Mouse (Mus musculus) stomach, embryonic 15.5 days (tissue): Measurements from ENCODE around the gene Nfyb. TPM values are rescaled to one million over a fixed set of nuclear protein-coding genes. Genes with fewer than 3 reads are reported as not detected.

ENCODE experiments used
- ATAC-seq: fragments of 200-750 bp; cut with Nextera tagmentation; 2 replicates; pipeline ENCODE4 v1.8.0; 2017; ENCODE audit warnings: low read depth, moderate number of reproducible peaks, moderate TSS enrichment; ENCODE audit not compliant: insufficient read depth, low FRiP score
- H3K27ac ChIP-seq: fragments of 300-500 bp; sonication (generic); 2 replicates; pipeline ENCODE4 v1.5.1; 2015; ENCODE audit warnings: mild to moderate bottlenecking, inconsistent platforms
- H3K27me3 ChIP-seq: fragments of 300-500 bp; sonication (generic); replicated peaks from 2 replicates; pipeline ENCODE4 v1.6.1; 2015; ENCODE audit warnings: inconsistent platforms
- H3K36me3 ChIP-seq: fragments of 300-500 bp; sonication (generic); 2 replicates; pipeline ENCODE4 v1.6.1; 2015; ENCODE audit warnings: inconsistent platforms
- H3K4me1 ChIP-seq: fragments of 300-500 bp; sonication (generic); 2 replicates; pipeline ENCODE4 v1.6.1; 2015; ENCODE audit warnings: inconsistent platforms
- H3K4me2 ChIP-seq: fragments of 300-500 bp; sonication (generic); 2 replicates; pipeline ENCODE4 v1.6.1; 2015; ENCODE audit warnings: mild to moderate bottlenecking, inconsistent platforms
- H3K4me3 ChIP-seq: fragments of 300-500 bp; sonication (generic); replicated peaks from 2 replicates; pipeline ENCODE4 v1.5.1; 2015; ENCODE audit warnings: inconsistent platforms
- H3K9ac ChIP-seq: fragments of 300-500 bp; sonication (generic); 2 replicates; pipeline ENCODE4 v1.6.1; 2015; ENCODE audit warnings: inconsistent platforms
- H3K9me3 ChIP-seq: fragments of 300-500 bp; sonication (generic); 2 replicates; pipeline ENCODE4 v1.6.1; 2016; ENCODE audit warnings: inconsistent platforms
- WGBS: fragments of 180-500 bp; shearing (Covaris S2); methylation state at CpG from one replicate; pipeline ENCODE4 v1.1.7; 2015; 5-methylcytosine and 5-hydroxymethylcytosine counted together
- polyA plus RNA-seq: library from polyadenylated mRNA; unstranded; fragments of >200 nt; fragmentation: Nextera tagmentation; extraction: Ambion mirVana; gene quantifications from 2 replicates; pipeline ENCODE4 v1.2.1, GENCODE M21; 2015

Nfyb gene
- 46.0 and 47.7 TPM in 2 replicates for polyA plus RNA-seq

DNA sequence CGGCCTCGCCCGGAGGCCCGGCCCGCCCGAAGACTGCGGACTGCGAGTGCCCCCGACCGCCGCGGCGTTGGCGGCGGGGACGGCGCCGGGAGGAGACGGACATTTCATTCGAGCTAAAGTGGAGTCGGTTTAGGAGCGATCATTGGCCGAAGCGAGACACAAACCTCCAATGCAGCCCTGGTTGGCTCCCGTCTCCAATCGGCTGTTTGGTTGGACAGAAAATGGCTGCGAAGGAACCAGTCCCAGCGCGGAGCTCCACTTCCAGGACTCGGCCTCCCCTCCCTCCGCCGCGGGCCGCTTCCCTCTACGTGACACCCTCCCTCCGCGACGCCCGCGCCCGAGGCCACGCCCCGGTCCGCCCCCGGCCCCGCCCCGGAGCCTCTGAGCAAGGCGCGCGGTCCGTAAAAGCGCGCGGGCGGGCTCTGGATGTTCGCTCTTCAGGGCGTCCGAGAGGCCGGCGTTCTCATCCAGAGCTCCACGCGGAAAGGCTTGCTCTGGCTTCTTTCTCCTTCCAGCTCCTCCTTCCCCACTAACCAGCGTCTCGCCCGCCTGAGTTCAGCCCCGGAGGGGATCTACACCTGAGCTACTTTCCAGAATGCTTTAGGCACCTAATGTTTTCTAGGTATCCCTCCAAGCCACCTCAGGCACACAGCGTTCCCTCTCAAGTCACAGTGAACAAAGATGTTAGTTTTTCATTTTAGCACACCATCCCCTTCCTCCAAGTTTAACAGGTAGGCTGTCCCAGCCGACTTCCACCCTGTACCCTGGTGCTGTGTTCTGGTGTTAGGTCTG lies at the start of gene Nfyb:
Gene Nfyb (minus strand): TSS at position 305 of the 792 bp plus-strand sequence.
- no peaks in the 10 kb centered on the region for H3K9me3 ChIP-seq
- peak within 1 kb of the TSS; percentile 91 for H3K4me3 ChIP-seq
- H3K4me2 ChIP-seq: peak within 1 kb of the TSS; percentile 80
- H3K36me3 ChIP-seq: peaks cover 12% of the 10 kb centered on the region; the same call in 1 of the 2 replicates
- WGBS: 1% methylated on average over 67 of the region's 68 CpGs
- H3K27me3 ChIP-seq: no peaks in the 10 kb centered on the region
- peak within 1 kb of the TSS; percentile 99 for H3K27ac ChIP-seq
- H3K9ac ChIP-seq: peak within 1 kb of the TSS; percentile 96
- peaks cover 20% of the 10 kb centered on the region; the same call in 1 of the 2 replicates for H3K4me1 ChIP-seq
- ATAC-seq: peak; percentile 97

DNA sequence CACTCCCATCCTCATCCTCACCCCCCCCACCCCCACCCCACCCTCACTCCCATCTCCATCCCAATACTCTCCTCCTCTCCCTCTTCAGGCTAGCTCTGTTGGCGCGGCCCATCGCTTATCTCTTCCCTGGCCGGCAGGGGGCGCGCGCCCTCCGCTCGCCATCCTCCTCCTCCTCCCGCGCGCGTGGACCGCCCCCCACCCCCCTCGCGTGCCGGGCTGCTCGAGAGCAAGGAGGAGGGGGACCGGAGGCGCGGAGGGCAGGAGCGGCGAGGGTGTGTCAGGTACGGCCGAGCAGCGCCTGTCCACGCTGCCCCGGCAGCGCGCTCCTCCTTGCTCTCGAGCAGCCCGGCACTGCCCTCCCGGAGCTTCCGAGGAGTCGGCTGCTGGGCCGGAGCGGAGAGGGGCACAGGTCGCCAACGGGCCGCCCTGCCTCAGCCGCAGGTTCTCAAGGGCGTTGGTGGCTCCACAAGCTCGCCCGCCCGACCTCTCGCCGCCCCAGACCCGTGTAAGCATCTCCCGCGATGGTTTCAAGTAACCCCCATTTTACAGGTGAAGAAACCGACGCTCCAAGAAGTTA lies 48.0 kb upstream of the Nfyb start:
- Histone ChIP-seq H3K27ac (no peak overlapping the region), H3K9me3 (no peaks in the 10 kb centered on the region), H3K36me3 (no peaks in the 10 kb centered on the region), H3K27me3 (no peaks in the 10 kb centered on the region), H3K4me2 (peak overlapping the region; percentile 84), H3K4me3 (peak overlapping the region; percentile 52), H3K4me1 (peaks cover 7% of the 10 kb centered on the region; the same call in 1 of the 2 replicates), H3K9ac (peak overlapping the region; percentile 31; the same call in 1 of the 2 replicates)
- ATAC-seq: peak; percentile 57
- WGBS: 4% methylated on average over 47 of the region's 52 CpGs

DNA sequence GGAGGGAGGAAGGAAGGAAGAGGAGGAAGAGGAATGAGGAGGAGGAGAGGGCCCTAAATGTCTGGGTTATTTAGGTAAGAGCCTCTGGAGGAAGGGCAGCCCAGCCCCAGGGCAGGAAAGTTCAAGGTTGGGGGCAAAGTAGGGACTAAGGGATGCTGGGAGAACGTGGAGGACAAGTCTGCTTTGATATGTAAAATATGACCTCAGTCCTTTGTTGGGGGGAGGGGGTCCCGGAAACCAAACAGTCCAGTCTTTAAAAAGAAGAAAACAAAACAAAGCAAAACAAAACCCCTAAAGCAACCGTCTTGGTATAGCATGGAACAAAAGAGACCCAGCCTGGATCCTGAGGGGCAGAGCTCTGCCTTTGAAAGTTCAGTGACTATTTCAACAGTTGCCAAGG lies 45.4 kb upstream of the Nfyb start:
- H3K9me3 ChIP-seq: no peaks in the 10 kb centered on the region
- H3K27me3 ChIP-seq: no peaks in the 10 kb centered on the region
- no peak overlapping the region for H3K27ac ChIP-seq
- ATAC-seq: no peak
- no peak overlapping the region for H3K4me2 ChIP-seq
- no peaks in the 10 kb centered on the region for H3K36me3 ChIP-seq
- 29% methylated on average over 3 of the region's 3 CpGs for WGBS
- peaks cover 4% of the 10 kb centered on the region; the same call in 1 of the 2 replicates for H3K4me1 ChIP-seq
- no peak overlapping the region for H3K4me3 ChIP-seq
- no peak overlapping the region for H3K9ac ChIP-seq

DNA sequence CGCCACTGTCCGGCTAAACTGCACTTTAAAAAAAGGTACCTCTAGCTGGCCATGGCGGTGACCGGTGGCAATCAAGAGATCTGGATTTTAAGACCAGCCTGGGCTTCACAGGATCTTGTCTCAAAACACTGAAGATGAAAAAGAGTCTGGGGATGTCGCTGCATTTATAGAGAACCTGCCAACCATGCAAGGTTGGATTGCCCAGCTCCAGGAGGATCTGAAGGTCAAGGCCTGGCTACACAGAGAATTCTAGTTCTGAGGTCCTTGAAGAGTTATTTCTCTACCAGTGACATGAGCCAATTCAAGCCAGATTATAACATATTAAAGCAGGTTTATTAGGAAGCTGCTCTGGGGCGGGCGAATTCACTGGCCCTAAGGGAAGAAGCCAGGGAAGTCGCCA lies 44.9 kb upstream of the Nfyb start:
- Histone ChIP-seq H3K4me3 (no peak overlapping the region), H3K27me3 (no peaks in the 10 kb centered on the region), H3K4me2 (no peak overlapping the region), H3K9ac (no peak overlapping the region), H3K36me3 (no peaks in the 10 kb centered on the region), H3K4me1 (no peaks in the 10 kb centered on the region), H3K27ac (no peak overlapping the region), H3K9me3 (no peaks in the 10 kb centered on the region)
- 89% methylated on average over 8 of the region's 8 CpGs for WGBS
- ATAC-seq: no peak

DNA sequence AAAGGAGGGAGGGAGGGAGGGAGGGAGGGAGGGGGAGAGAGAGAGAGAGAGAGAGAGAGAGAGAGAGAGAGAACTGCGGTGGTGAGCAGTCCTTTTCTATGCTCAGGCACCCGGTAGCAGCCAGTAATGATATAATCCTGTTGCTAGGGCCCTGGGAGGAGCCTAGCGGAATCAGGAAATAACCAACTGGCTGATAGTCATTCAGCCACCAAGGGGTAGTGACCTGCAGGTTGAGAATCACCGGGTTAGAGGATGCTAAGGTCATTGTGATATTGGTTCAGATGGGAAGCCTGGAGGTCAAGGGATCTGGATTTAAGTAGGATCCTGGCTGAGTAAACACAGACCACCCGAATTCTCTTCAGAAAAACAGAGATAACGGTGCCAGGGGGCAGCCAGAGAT lies 44.2 kb upstream of the Nfyb start:
- no peak for ATAC-seq
- Histone ChIP-seq H3K27ac (no peak overlapping the region), H3K36me3 (no peaks in the 10 kb centered on the region), H3K4me2 (no peak overlapping the region), H3K4me1 (no peaks in the 10 kb centered on the region), H3K9me3 (no peaks in the 10 kb centered on the region), H3K27me3 (no peaks in the 10 kb centered on the region), H3K4me3 (no peak overlapping the region), H3K9ac (no peak overlapping the region)
- WGBS: 44% methylated on average over 5 of the region's 6 CpGs

DNA sequence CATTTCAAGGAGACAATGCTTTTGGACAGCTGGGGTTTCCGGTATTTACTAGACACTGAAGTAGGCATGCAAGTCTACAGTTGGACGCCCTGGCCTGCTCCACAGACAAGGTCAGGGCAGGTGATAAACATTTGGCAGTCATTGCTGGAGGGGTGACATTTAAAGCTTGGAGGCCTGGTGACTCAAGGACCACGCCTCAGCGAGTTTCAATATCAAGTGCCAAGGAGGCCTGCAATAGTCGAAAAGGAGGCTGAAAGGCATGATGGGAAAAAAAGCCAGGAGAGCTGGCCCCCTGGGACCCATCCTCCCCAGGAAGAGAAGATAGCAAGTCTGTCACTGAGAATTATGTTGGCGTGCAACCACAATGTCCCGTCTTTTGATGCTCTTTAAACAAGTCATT lies 43.3 kb upstream of the Nfyb start:
- ATAC-seq: no peak
- Histone ChIP-seq H3K27me3 (no peaks in the 10 kb centered on the region), H3K4me1 (no peaks in the 10 kb centered on the region), H3K27ac (no peak overlapping the region), H3K4me3 (no peak overlapping the region), H3K9ac (no peak overlapping the region), H3K9me3 (no peaks in the 10 kb centered on the region), H3K36me3 (no peaks in the 10 kb centered on the region), H3K4me2 (no peak overlapping the region)
- 66% methylated on average over 7 of the region's 7 CpGs for WGBS

DNA sequence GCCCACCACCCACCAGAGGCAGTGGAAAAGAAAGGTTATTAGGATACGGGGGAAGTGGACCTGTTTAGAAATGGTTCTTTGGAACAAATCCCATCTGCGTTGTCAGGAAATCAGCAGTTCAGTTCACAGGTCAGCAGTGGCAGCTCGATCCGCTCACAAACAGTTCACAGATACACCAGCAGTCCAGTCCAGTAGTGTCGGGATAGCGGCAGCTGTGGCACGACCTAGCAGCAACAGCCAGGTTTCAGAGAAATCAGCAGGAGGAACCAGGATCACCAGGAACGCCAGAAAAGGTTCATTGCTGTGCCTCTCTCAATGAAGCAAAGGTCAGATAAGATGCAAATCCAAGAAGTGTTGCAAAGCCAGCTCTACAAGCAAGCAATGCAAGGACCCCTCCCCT lies 42.5 kb upstream of the Nfyb start:
- H3K9me3 ChIP-seq: no peaks in the 10 kb centered on the region
- no peak overlapping the region for H3K9ac ChIP-seq
- no peaks in the 10 kb centered on the region for H3K36me3 ChIP-seq
- H3K27ac ChIP-seq: no peak overlapping the region
- H3K4me3 ChIP-seq: no peak overlapping the region
- no peak overlapping the region for H3K4me2 ChIP-seq
- ATAC-seq: no peak
- H3K27me3 ChIP-seq: no peaks in the 10 kb centered on the region
- no peaks in the 10 kb centered on the region for H3K4me1 ChIP-seq
- WGBS: 59% methylated on average over 8 of the region's 8 CpGs

DNA sequence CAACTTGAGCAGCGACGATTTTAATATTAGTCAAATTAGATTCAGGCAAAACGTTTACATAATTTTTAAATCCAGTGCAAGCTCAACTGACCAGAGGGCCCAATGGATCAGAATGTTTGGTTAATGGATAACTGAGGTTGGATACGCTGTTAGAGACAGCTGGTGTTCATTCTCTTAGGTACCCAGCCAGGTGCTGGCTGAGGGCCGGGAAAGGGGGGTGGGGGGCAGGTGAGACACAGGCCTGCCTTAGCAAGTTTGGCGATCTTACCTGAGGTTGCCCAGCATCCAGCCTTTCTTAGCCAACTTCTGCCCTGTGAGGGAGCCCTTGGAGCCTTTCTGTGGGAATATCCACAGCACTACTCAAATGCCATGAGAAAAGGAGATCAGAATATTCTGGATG lies 41.2 kb upstream of the Nfyb start:
- H3K4me3 ChIP-seq: no peak overlapping the region
- H3K27me3 ChIP-seq: no peaks in the 10 kb centered on the region
- H3K4me1 ChIP-seq: no peaks in the 10 kb centered on the region
- no peak overlapping the region for H3K9ac ChIP-seq
- H3K27ac ChIP-seq: peak overlapping the region; percentile 63
- 50% methylated on average over 6 of the region's 6 CpGs for WGBS
- no peaks in the 10 kb centered on the region for H3K36me3 ChIP-seq
- ATAC-seq: peak; percentile 75; the same call in 1 of the 2 replicates
- no peak overlapping the region for H3K4me2 ChIP-seq
- no peaks in the 10 kb centered on the region for H3K9me3 ChIP-seq

DNA sequence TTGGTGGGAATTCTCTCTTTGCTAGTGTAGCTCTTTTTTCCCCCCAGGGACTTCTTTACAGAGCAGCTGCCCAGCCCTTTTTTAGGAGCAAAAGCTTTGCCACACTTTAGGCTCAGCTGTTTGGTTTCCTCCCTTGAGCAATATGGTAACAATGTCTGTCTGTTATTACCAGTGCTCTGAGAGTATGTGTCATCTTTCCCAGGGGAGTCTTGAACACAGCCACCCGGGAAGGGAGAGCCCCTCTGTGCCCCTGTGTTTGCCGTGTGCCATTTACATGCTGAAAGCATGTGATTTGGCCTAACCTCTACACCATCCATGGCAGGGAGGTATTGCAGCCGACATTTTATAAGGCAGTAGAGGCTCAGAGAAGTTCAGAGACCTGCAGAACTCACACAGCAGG lies 40.5 kb upstream of the Nfyb start:
- Histone ChIP-seq H3K9me3 (no peaks in the 10 kb centered on the region), H3K9ac (no peak overlapping the region), H3K36me3 (no peaks in the 10 kb centered on the region), H3K4me3 (no peak overlapping the region), H3K4me1 (no peaks in the 10 kb centered on the region), H3K27ac (peak overlapping the region; percentile 63), H3K27me3 (no peaks in the 10 kb centered on the region), H3K4me2 (no peak overlapping the region)
- WGBS: 56% methylated on average over 3 of the region's 3 CpGs
- ATAC-seq: no peak

DNA sequence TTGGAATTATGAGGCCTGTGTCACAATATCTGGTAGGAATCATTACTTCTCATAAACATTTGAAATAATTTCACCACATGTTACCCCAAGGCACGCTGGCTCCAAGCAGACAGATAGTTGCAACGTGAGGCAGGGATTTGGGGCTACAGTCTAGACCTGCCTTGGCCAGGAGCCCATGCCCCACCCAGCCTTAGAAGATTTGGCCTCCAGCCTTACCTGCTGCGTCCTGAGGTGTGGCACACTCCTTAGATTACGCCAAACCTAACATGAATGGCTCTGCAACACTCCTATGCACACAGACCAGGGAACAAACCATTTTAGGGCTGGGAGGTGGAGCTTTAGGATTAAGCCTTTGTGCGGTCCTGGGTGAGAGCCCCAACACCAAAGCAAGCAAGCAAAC lies 36.1 kb upstream of the Nfyb start:
- Histone ChIP-seq H3K36me3 (no peaks in the 10 kb centered on the region), H3K9ac (no peak overlapping the region), H3K27ac (no peak overlapping the region), H3K4me2 (no peak overlapping the region), H3K27me3 (no peaks in the 10 kb centered on the region), H3K9me3 (no peaks in the 10 kb centered on the region), H3K4me1 (peaks cover 13% of the 10 kb centered on the region; the same call in 1 of the 2 replicates), H3K4me3 (no peak overlapping the region)
- WGBS: 67% methylated on average over 5 of the region's 5 CpGs
- ATAC-seq: no peak

DNA sequence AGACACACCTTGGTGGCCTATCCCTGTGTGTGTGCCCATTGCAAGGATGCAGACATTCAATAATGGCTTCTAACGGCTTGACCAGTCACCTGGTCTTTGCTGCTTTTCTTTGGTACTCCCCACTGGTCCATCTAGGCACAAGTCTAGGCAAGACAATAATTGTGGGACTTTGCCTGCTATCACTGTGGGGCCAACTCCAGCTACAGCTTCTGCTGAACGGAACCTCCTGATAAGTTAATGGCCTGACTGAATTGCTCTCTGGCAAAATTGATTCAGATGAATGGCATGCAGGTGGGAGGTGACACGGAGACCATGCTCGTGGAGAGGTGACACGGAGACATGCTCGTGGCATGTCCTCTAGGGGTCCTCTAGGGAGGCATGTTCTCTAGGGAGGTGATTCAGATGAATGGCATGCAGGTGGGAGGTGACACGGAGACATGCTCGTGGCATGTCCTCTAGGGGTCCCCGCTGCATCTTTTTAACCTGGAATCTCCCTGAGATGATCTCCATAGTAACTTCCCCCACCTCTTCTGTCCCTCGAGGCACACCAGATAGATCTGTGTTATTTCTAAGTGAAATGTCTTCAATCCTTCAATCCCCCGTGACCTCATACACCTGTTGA lies 34.5 kb upstream of the Nfyb start:
- Histone ChIP-seq H3K27me3 (no peaks in the 10 kb centered on the region), H3K27ac (no peak overlapping the region), H3K36me3 (no peaks in the 10 kb centered on the region), H3K4me3 (no peak overlapping the region), H3K9me3 (no peaks in the 10 kb centered on the region), H3K4me1 (peaks cover 16% of the 10 kb centered on the region; the same call in 1 of the 2 replicates), H3K4me2 (no peak overlapping the region), H3K9ac (no peak overlapping the region)
- WGBS: 42% methylated on average over 11 of the region's 11 CpGs
- 0 out of 2 replicates have a peak, but pooled peaks have one; percentile 45 for ATAC-seq

DNA sequence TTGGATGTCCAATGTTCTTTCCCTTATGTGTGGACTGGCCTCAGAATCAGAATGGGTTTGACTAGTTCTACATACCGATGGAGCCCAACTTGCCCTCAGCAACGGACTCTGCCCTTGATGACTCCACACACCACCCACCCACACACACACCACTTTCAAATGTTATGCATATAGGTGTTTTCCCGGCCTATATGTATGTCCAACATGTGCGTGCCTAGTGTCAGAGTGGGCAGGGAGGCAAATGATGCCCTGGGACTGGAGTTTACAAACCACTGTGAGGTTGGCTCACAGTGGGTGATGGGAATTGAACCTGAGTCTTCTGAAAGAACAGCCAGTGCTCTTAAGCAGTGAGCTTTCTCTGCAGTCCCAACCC lies 33.2 kb upstream of the Nfyb start:
- Histone ChIP-seq H3K9ac (no peak overlapping the region), H3K27me3 (no peaks in the 10 kb centered on the region), H3K9me3 (no peaks in the 10 kb centered on the region), H3K4me2 (no peak overlapping the region), H3K27ac (no peak overlapping the region), H3K36me3 (no peaks in the 10 kb centered on the region), H3K4me3 (no peak overlapping the region), H3K4me1 (peaks cover 16% of the 10 kb centered on the region; the same call in 1 of the 2 replicates)
- no peak for ATAC-seq
- 85% methylated on average over 4 of the region's 4 CpGs for WGBS
